Mouse (Mus musculus): ENCODE results near the gene Gm17482.

The Gm17482 gene

GRCm38 (mm10) chr6:115251531-115251985, 24.4 kb downstream of the Gm17482 start:
- no peak for DNase-seq

- no peak for DNase-seq
Measured at GRCm38 (mm10) chr6:115252099-115252873, 25.1 kb downstream of the Gm17482 start, which contains the start of gene Timp4. TSS of gene Timp4 (minus strand) at chr6:115252205.

- no peak for DNase-seq
Measured at GRCm38 (mm10) chr6:115255171-115255570, 28.0 kb downstream of the Gm17482 start.

- no peak for DNase-seq
Measured at GRCm38 (mm10) chr6:115260507-115260906, 33.4 kb downstream of the Gm17482 start.

GRCm38 (mm10) chr6:115266791-115267190, 39.6 kb downstream of the Gm17482 start:
- no peak for DNase-seq

- peak; percentile 80 for DNase-seq
Measured at GRCm38 (mm10) chr6:115267916-115268315, 40.8 kb downstream of the Gm17482 start.

- no peak for DNase-seq
Measured at GRCm38 (mm10) chr6:115268551-115269385, 41.6 kb downstream of the Gm17482 start.

- no peak for DNase-seq
Measured at GRCm38 (mm10) chr6:115269561-115269960, 42.4 kb downstream of the Gm17482 start.

GRCm38 (mm10) chr6:115270085-115270484, 42.9 kb downstream of the Gm17482 start:
- DNase-seq = no peak

- DNase-seq = no peak
Measured at GRCm38 (mm10) chr6:115271326-115271725, 44.2 kb downstream of the Gm17482 start.

- DNase-seq = peak; percentile 35
Measured at GRCm38 (mm10) chr6:115271866-115272271, 44.7 kb downstream of the Gm17482 start.

- DNase-seq = no peak
Measured at GRCm38 (mm10) chr6:115273346-115273745, 46.2 kb downstream of the Gm17482 start.

GRCm38 (mm10) chr6:115274705-115275104, 47.6 kb downstream of the Gm17482 start:
- no peak for DNase-seq

- no peak for DNase-seq
Measured at GRCm38 (mm10) chr6:115275116-115275815, 48.1 kb downstream of the Gm17482 start.

- DNase-seq = no peak
Measured at GRCm38 (mm10) chr6:115278086-115278485, 50.9 kb downstream of the Gm17482 start.

GRCm38 (mm10) chr6:115279639-115280038, 52.5 kb downstream of the Gm17482 start:
- no peak for DNase-seq

- no peak for DNase-seq
Measured at GRCm38 (mm10) chr6:115284153-115284552, 57.0 kb downstream of the Gm17482 start.

- no peak for DNase-seq
Measured at GRCm38 (mm10) chr6:115286441-115286840, 59.3 kb downstream of the Gm17482 start.

- no peak for DNase-seq
Measured at GRCm38 (mm10) chr6:115288223-115288622, 61.1 kb downstream of the Gm17482 start.

- DNase-seq = no peak
Measured at GRCm38 (mm10) chr6:115290561-115290960, 63.4 kb downstream of the Gm17482 start.

- DNase-seq = no peak
Measured at GRCm38 (mm10) chr6:115291068-115291467, 63.9 kb downstream of the Gm17482 start.

- no peak for DNase-seq
Measured at GRCm38 (mm10) chr6:115291823-115292222, 64.7 kb downstream of the Gm17482 start.

- no peak for DNase-seq
Measured at GRCm38 (mm10) chr6:115292621-115293020, 65.5 kb downstream of the Gm17482 start.
